Mouse (Mus musculus) midbrain, embryonic 11.5 days (tissue): ENCODE measurements around the gene Olfr1489. TPM values are rescaled to one million over a fixed set of nuclear protein-coding genes. Genes with fewer than 3 reads are reported as not detected.
"Not testable (repeated sequence)": the region's sequence is repeated elsewhere in the genome, so short reads cannot be mapped to it uniquely, and the experiment has no call there.

Experiments used
- ATAC-seq: fragments of 200-750 bp; cut with Nextera tagmentation; 2 replicates; pipeline ENCODE4 v1.8.0; 2017; ENCODE audit warnings: moderate TSS enrichment, moderate library complexity; ENCODE audit not compliant: low FRiP score
- DNase-seq: peaks from one replicate; pipeline ENCODE4 v3.0.0; 2015; ENCODE audit warnings: low spot score; ENCODE audit errors: missing footprints
- H3K27ac ChIP-seq: fragments of 300-500 bp; sonication (generic); 2 replicates; pipeline ENCODE4 v1.5.1; 2014; ENCODE audit warnings: low read depth, low read length
- H3K27me3 ChIP-seq: fragments of 300-500 bp; sonication (generic); 2 replicates; pipeline ENCODE4 v1.6.1; 2014; ENCODE audit warnings: mild to moderate bottlenecking, low read length, moderate library complexity, mixed read lengths; ENCODE audit not compliant: control insufficient read depth, insufficient read depth
- H3K36me3 ChIP-seq: fragments of 300-500 bp; sonication (generic); 2 replicates; pipeline ENCODE4 v1.6.1; 2014; ENCODE audit warnings: mild to moderate bottlenecking, low read length, moderate library complexity, mixed read lengths; ENCODE audit not compliant: control insufficient read depth, insufficient read depth
- H3K4me1 ChIP-seq: fragments of 300-500 bp; sonication (generic); 2 replicates; pipeline ENCODE4 v1.6.1; 2014; ENCODE audit warnings: low read length; ENCODE audit not compliant: control insufficient read depth, insufficient read depth
- H3K4me2 ChIP-seq: fragments of 300-500 bp; sonication (generic); 2 replicates; pipeline ENCODE4 v1.6.1; 2014; ENCODE audit warnings: mild to moderate bottlenecking, moderate library complexity
- H3K4me3 ChIP-seq: fragments of 300-500 bp; sonication (generic); 2 replicates; pipeline ENCODE4 v1.5.1; 2014; ENCODE audit warnings: low read depth, low read length
- H3K9ac ChIP-seq: fragments of 300-500 bp; sonication (generic); 2 replicates; pipeline ENCODE4 v1.6.1; 2014; ENCODE audit warnings: low read length
- H3K9me3 ChIP-seq: fragments of 300-500 bp; sonication (generic); 2 replicates; pipeline ENCODE4 v1.6.1; 2016; ENCODE audit warnings: low read length; ENCODE audit not compliant: control insufficient read depth
- WGBS: fragments of 180-500 bp; shearing (Covaris S2); extraction: QIAGEN DNeasy Blood & Tissue Kit; methylation state at CpG from one replicate; pipeline ENCODE4 v1.1.7; 2014; 5-methylcytosine and 5-hydroxymethylcytosine counted together
- microRNA-seq: library from miRNA; unstranded; fragments of <30 nt; microRNA quantifications from one replicate; pipeline ENCODE4, GENCODE M21; 2017
- polyA plus RNA-seq: library from polyadenylated mRNA; unstranded; fragments of >200 nt; fragmentation: Nextera tagmentation; extraction: Ambion mirVana; gene quantifications from 2 replicates; pipeline ENCODE4 v1.2.1, GENCODE M21; 2014

Gene Olfr1489
- polyA plus RNA-seq: not detected in 2 replicates

DNA sequence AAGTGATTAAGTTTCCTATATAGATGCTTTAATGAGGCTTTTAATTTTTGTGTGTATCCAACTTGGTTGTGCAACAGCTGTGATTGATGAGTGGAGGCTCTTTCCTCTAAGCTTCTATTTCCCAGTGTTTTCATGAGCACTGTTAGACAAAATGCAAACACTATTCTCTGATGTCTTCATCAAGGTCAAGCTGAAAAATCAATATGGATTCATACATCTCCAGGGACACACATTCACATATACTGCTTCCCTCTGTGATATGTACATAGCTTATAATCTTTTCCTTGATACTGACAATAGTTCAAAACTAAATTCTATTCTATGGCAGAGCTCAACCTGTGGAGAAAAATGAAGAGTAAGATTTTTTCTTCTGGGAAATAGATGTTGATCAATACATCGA is at the start of gene Olfr1489:
Gene Olfr1489, plus strand, starts transcription at position 301 of the 400 bp plus-strand sequence.
- Histone ChIP-seq H3K27me3 (no peaks in the 10 kb centered on the region), H3K9me3 (no peaks in the 10 kb centered on the region), H3K4me1 (no peaks in the 10 kb centered on the region), H3K4me3 (no peak within 1 kb of the TSS), H3K4me2 (no peak within 1 kb of the TSS), H3K36me3 (no peaks in the 10 kb centered on the region), H3K27ac (no peak within 1 kb of the TSS), H3K9ac (no peak within 1 kb of the TSS)
- 88% methylated on average over 1 of the region's 1 CpGs for WGBS
- ATAC-seq (no peak), DNase-seq (no peak)

DNA sequence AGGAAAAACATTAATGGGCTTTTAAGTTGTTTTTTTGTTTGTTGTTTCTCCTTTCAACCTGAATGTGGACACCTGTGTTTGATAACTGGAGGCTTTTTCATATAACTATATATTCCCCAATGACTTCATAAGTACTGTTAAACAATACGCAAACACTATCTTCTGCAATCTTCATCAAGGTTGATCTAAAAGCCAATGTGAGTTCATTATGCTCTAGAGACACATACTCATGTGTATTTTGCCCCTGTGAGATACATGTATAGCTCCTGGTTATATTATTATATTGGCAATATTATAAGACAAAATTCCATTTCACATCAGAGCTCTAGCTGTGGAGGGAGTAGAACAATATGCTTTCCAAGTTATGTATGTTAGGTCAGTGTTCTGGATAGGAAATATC is 48.2 kb upstream of the Olfr1489 start, which contains the start of gene Olfr1484:
Gene Olfr1484, plus strand, starts transcription at position 301 of the 400 bp plus-strand sequence.
- no peak within 1 kb of the TSS for H3K4me2 ChIP-seq
- DNase-seq: no peak
- no peak within 1 kb of the TSS for H3K27ac ChIP-seq
- no peak within 1 kb of the TSS for H3K9ac ChIP-seq
- H3K27me3 ChIP-seq: no peaks in the 10 kb centered on the region
- ATAC-seq: no peak
- H3K4me1 ChIP-seq: no peaks in the 10 kb centered on the region
- no peaks in the 10 kb centered on the region for H3K9me3 ChIP-seq
- H3K4me3 ChIP-seq: no peak within 1 kb of the TSS
- 88% methylated on average over 1 of the region's 1 CpGs for WGBS
- H3K36me3 ChIP-seq: no peaks in the 10 kb centered on the region

DNA sequence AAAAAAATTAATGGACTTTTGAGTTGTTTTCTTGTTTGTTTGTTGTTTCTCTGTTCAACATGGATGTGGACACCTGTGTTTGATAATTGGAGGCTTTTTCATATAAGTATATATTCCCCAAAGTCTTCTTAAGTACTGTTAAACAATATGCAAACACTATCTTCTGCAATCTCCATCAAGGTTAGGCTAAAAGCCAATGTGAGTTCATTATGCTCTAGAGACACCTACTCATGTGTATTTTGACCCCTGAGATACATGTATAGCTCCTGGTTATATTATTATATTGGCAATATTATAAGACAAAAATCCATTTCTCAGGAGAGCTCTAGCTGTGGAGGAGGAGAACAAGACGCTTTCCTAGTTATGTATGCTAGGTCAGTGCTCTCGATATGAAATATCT is 14.3 kb upstream of the Olfr1489 start, which contains the start of gene Olfr1487:
Gene Olfr1487, plus strand, starts transcription at position 301 of the 400 bp plus-strand sequence.
- H3K4me2 ChIP-seq, H3K27ac ChIP-seq, ATAC-seq, H3K4me1 ChIP-seq, H3K9ac ChIP-seq, DNase-seq, H3K4me3 ChIP-seq, H3K36me3 ChIP-seq, H3K27me3 ChIP-seq, H3K9me3 ChIP-seq: not testable (repeated sequence)
- WGBS: 89% methylated on average over 2 of the region's 2 CpGs

DNA sequence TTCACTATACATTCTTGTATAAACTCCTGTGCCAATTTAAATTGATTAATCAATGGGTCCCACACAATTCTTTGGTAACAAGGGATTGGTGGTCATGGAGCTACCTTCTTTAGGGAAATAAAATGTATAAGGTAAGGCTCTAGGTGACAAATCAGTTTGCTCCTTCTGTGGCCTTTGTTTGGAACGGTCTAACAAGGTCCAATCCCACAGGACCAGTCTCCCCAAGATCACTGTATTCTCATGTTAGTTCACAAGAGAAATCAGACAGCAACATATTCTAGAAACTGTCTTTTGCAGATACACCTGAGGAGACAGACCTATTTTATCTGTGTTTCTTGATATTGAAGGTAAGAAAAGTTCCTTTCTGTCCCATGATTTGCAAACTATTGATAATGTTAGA is 19.4 kb downstream of the Olfr1489 start, which contains the start of gene Olfr1490:
Gene Olfr1490, plus strand, starts transcription at position 301 of the 400 bp plus-strand sequence.
- no peak for ATAC-seq
- H3K4me1 ChIP-seq: no peaks in the 10 kb centered on the region
- no peak within 1 kb of the TSS for H3K9ac ChIP-seq
- 67% methylated on average over 1 of the region's 1 CpGs for WGBS
- no peaks in the 10 kb centered on the region for H3K27me3 ChIP-seq
- no peak within 1 kb of the TSS for H3K4me3 ChIP-seq
- no peak within 1 kb of the TSS for H3K4me2 ChIP-seq
- peaks cover 8% of the 10 kb centered on the region; the same call in 1 of the 2 replicates for H3K9me3 ChIP-seq
- H3K36me3 ChIP-seq: no peaks in the 10 kb centered on the region
- no peak for DNase-seq
- H3K27ac ChIP-seq: no peak within 1 kb of the TSS

Small RNAs within 50 kb of the gene (microRNA-seq; reads per million reads assigned to microRNA genes)
- gene Gm22323 (not detected), gene Gm23931 (not detected)

Other genes with a start within 250 kb of the Olfr1489 start
- not detected in 2 replicates for gene Olfr1469, start 223.8 kb upstream of the Olfr1489 start, polyA plus RNA-seq
- gene Olfr1471, start 188.2 kb upstream of the Olfr1489 start, polyA plus RNA-seq: not detected in 2 replicates
- gene Olfr1472, start 175.5 kb upstream of the Olfr1489 start, polyA plus RNA-seq: not detected in 2 replicates
- gene Olfr1474, start 162.1 kb upstream of the Olfr1489 start, polyA plus RNA-seq: not detected in 2 replicates
- not detected in 2 replicates for gene Olfr1475, start 151.4 kb upstream of the Olfr1489 start, polyA plus RNA-seq
- not detected in 2 replicates for gene Olfr1477, start 131.1 kb upstream of the Olfr1489 start, polyA plus RNA-seq
- not detected in 2 replicates for gene Olfr1480, start 103.7 kb upstream of the Olfr1489 start, polyA plus RNA-seq
- gene Olfr1484, start 48.1 kb upstream of the Olfr1489 start, polyA plus RNA-seq: not detected in 2 replicates
- not detected in 2 replicates for gene Olfr1487, start 14.2 kb upstream of the Olfr1489 start, polyA plus RNA-seq
- not detected in 2 replicates for gene Olfr1490, start 19.5 kb downstream of the Olfr1489 start, polyA plus RNA-seq
- gene Olfr1491, start 65.6 kb downstream of the Olfr1489 start, polyA plus RNA-seq: not detected in 2 replicates
- gene Olfr1493-ps1, start 91.7 kb downstream of the Olfr1489 start, polyA plus RNA-seq: not detected in 2 replicates
- not detected in 2 replicates for gene Olfr1494, start 108.1 kb downstream of the Olfr1489 start, polyA plus RNA-seq
- gene Olfr1495, start 133.0 kb downstream of the Olfr1489 start, polyA plus RNA-seq: not detected in 2 replicates
- gene Olfr1496, start 146.3 kb downstream of the Olfr1489 start, polyA plus RNA-seq: not detected in 2 replicates
- gene Olfr1497, start 166.6 kb downstream of the Olfr1489 start, polyA plus RNA-seq: not detected in 2 replicates
- gene Olfr1499, start 187.8 kb downstream of the Olfr1489 start, polyA plus RNA-seq: not detected in 2 replicates
- gene Olfr1500, start 198.9 kb downstream of the Olfr1489 start, polyA plus RNA-seq: not detected in 2 replicates
- not detected in 2 replicates for gene Olfr1501, start 219.1 kb downstream of the Olfr1489 start, polyA plus RNA-seq
- not detected in 2 replicates for gene Olfr1502, start 230.2 kb downstream of the Olfr1489 start, polyA plus RNA-seq